Mouse (Mus musculus) lung, adult 2 months (tissue): ENCODE measurements around the gene Tmem29.

ENCODE experiments used
- CTCF ChIP-seq: fragments of 200-500 bp; IDR thresholded peaks from 2 replicates; pipeline ENCODE4 v1.5.1; 2011; ENCODE audit warnings: mild to moderate bottlenecking, low read length, control low read depth; ENCODE audit not compliant: insufficient read depth
- POLR2A ChIP-seq: fragments of 200-500 bp; IDR thresholded peaks from 2 replicates; pipeline ENCODE4 v1.6.1; 2011; ENCODE audit warnings: low read depth, mild to moderate bottlenecking, control low read depth, low read length, borderline replicate concordance; ENCODE audit errors: extremely low read depth

DNA sequence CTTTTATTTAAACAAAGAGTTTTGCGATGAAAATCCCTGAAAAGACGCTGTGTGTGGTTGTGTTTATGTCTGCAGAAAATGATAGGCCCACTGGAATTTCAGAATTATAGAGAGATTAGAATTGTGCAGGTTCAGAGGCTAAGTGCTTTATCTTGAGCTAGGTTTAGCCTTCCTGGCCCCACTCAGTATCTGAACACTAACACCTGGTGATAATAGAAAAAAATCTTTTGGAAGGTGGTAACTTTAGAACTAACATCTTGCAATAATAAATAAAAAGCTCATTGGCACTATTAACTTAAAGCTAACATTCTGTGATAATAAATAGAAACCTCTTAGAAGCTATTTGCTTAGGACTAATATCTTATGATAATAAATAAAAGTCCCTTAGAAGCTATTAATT lies 1.2 kb upstream of the Tmem29 start:
- no peak for TF ChIP-seq CTCF
- TF ChIP-seq POLR2A, result no peak
